Mouse (Mus musculus) C2C12 (cell line): Measurements from ENCODE around the gene Ghr.

Experiments
- CTCF ChIP-seq: IDR thresholded peaks from one replicate; pipeline ENCODE4 v1.5.1; 2011; ENCODE audit not compliant: control insufficient read depth, insufficient read depth, insufficient read length
- FOSL1 ChIP-seq: IDR thresholded peaks from one replicate; pipeline ENCODE4 v1.8.0; 2011; ENCODE audit warnings: mild to moderate bottlenecking, low read length; ENCODE audit not compliant: poor library complexity, insufficient read depth, severe bottlenecking
- MAX ChIP-seq: IDR thresholded peaks from one replicate; pipeline ENCODE4 v1.6.1; 2011; ENCODE audit warnings: mild to moderate bottlenecking, control low read depth
- MYOD1 ChIP-seq: IDR thresholded peaks from one replicate; pipeline ENCODE4 v1.6.1; 2011; ENCODE audit warnings: low read depth; ENCODE audit not compliant: control insufficient read depth, insufficient read length
- USF1 ChIP-seq: IDR thresholded peaks from one replicate; pipeline ENCODE4 v1.6.1; 2011; ENCODE audit warnings: low read depth, mild to moderate bottlenecking, control low read depth, moderate library complexity

- TF ChIP-seq CTCF (no peak), FOSL1 (no peak), MAX (no peak), MYOD1 (no peak), USF1 (no peak)
These were observed 156.9 kb downstream of the Ghr start for GRCm38 (mm10) chr15:3426401-3426800.
